Mouse (Mus musculus) neural tube, embryonic 13.5 days (tissue): ENCODE measurements around the gene Mgarp. TPM values are rescaled to one million over a fixed set of nuclear protein-coding genes. Genes with fewer than 3 reads are reported as not detected.

Source experiments
- ATAC-seq: fragments of 200-750 bp; cut with Nextera tagmentation; 2 replicates; pipeline ENCODE4 v1.8.0; 2017; ENCODE audit warnings: low read depth, mild to moderate bottlenecking, moderate TSS enrichment, moderate library complexity
- H3K27ac ChIP-seq: fragments of 300-500 bp; sonication (generic); replicated peaks from 2 replicates; pipeline ENCODE4 v1.5.1; 2015; ENCODE audit warnings: moderate library complexity, mild to moderate bottlenecking, inconsistent platforms
- H3K27me3 ChIP-seq: fragments of 300-500 bp; sonication (generic); 2 replicates; pipeline ENCODE4 v1.6.1; 2015; ENCODE audit warnings: mild to moderate bottlenecking, inconsistent platforms
- H3K36me3 ChIP-seq: fragments of 300-500 bp; sonication (generic); 2 replicates; pipeline ENCODE4 v1.6.1; 2015; ENCODE audit warnings: mild to moderate bottlenecking, inconsistent platforms
- H3K4me1 ChIP-seq: fragments of 300-500 bp; sonication (generic); replicated peaks from 2 replicates; pipeline ENCODE4 v1.6.1; 2015; ENCODE audit warnings: inconsistent platforms
- H3K4me2 ChIP-seq: fragments of 300-500 bp; sonication (generic); 2 replicates; pipeline ENCODE4 v1.6.1; 2015; ENCODE audit warnings: inconsistent platforms, mild to moderate bottlenecking, moderate library complexity
- H3K4me3 ChIP-seq: fragments of 300-500 bp; sonication (generic); 2 replicates; pipeline ENCODE4 v1.5.1; 2015; ENCODE audit warnings: mild to moderate bottlenecking, inconsistent platforms
- H3K9ac ChIP-seq: fragments of 300-500 bp; sonication (generic); 2 replicates; pipeline ENCODE4 v1.6.1; 2015; ENCODE audit warnings: moderate library complexity, mild to moderate bottlenecking, inconsistent platforms
- H3K9me3 ChIP-seq: fragments of 300-500 bp; sonication (generic); 2 replicates; pipeline ENCODE4 v1.6.1; 2016; ENCODE audit warnings: inconsistent platforms
- WGBS: fragments of 180-500 bp; shearing (Covaris S2); methylation state at CpG from one replicate; pipeline ENCODE4 v1.1.7; 2015; 5-methylcytosine and 5-hydroxymethylcytosine counted together
- polyA plus RNA-seq: library from polyadenylated mRNA; unstranded; fragments of >200 nt; fragmentation: Nextera tagmentation; extraction: Ambion mirVana; gene quantifications from 2 replicates; pipeline ENCODE4 v1.2.1, GENCODE M21; 2015

Mgarp gene
- polyA plus RNA-seq, 1 experiment from 2014 or later, result 0.28 TPM

DNA sequence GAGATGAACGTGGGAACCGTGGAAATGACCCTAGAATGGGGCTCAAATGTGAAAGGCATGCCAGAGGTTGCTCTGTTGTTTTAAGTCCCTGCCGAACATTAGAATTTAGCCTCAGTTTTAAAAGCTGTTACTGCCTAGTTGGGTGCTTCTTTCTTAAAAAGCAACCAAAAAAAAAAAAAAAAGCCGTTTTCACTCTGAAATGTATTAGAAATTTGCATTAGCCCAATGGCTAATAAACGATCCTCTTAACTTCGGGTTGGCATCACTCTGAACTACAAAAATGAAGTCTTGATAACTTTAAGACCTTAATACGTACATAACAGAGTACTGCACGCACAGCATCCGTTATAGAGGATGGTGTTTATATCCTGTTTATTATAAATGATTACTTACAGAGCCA lies 54.4 kb downstream of the Mgarp start:
- Histone ChIP-seq H3K4me2 (peak overlapping the region; percentile 80), H3K27me3 (no peaks in the 10 kb centered on the region), H3K4me1 (peaks cover 14% of the 10 kb centered on the region), H3K4me3 (peak overlapping the region; percentile 87), H3K9me3 (no peaks in the 10 kb centered on the region), H3K27ac (peak overlapping the region; percentile 100), H3K36me3 (no peaks in the 10 kb centered on the region), H3K9ac (peak overlapping the region; percentile 89)
- ATAC-seq, result no peak
- 8% methylated on average over 9 of the region's 9 CpGs for WGBS

DNA sequence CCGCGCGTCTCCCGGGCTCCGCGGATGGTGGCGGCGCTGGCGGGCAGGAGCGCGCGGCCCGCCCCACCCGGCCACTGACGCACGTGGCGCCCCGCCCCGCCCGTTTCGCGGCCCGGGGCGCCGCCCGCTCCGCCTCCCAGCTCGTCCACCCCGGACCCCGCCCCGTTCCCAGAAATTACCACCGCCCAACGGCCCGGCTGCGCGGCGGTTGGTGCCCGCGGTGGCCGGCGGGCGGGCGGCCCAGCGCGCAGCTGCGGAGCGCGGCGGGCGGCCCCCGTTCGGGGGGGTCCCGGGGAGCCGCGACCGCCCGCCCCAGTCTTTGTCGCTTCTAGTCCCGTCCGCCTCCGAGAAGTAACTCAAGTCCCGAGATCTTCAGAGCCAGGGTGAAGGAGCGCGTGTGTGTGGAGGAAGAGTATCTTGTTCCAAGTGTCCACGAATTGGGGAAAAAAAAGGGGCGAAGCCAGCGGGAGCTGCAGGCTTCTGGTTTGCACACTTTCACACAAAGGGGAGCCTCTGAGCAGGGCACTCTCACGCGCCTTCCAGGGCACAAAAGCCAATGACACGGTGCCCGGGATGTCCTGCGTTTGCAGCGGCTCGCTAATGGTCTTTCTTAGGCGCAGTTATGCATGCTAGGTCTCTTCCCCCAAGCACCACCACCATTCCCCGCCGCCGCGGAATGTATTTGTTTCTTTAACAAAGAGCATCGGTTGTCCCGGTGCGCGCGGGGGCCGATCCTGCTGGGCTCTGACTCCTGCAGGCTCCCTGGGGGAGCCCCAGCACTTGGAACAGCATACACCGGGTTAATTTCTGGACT lies 55.1 kb downstream of the Mgarp start:
- H3K4me1 ChIP-seq, result peaks cover 14% of the 10 kb centered on the region
- under 1% methylated on average over 72 of the region's 86 CpGs for WGBS

DNA sequence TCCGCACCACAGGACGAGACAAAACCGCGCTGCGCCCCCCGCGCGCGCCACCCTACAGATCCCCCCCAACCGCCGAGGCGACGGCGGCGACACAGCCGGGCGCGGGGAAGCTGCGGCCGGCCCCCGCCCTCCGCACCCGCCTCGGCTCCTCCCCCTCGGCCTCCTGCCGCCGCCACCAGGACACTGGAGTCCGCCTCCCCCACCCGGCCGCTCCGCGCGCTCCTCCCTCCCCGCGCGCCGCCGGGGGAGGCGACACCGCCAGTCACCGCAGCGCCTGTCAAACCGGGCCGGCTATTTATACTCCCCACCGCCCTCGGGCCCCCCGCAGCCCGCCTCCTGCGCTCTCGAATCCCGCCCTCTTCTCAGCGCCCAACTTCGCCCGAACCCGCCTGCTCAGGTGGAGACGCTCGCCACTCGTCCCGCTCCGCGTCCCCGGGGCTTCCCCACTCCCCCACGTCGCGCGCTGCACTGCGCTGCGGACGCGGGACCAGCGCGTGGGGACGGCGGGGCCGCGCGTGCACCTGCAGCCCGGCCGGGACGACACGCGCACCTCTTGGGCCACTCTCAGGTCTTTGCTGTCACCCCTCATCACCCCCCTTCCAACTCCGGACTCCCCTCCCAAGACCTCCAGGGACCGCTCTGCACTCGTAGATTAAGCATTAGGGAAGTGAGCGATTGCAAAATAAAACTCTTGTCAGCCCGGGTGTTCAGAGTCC lies 55.8 kb downstream of the Mgarp start, which contains the start of gene Elf2:
Elf2 (minus strand) TSS at position 112 of the 716 bp plus-strand sequence.
- Histone ChIP-seq H3K36me3 (no peaks in the 10 kb centered on the region), H3K4me1 (peaks cover 14% of the 10 kb centered on the region), H3K9ac (peak within 1 kb of the TSS; percentile 89), H3K27ac (peak within 1 kb of the TSS; percentile 100), H3K4me2 (peak within 1 kb of the TSS; percentile 80), H3K9me3 (no peaks in the 10 kb centered on the region), H3K27me3 (no peaks in the 10 kb centered on the region), H3K4me3 (peak within 1 kb of the TSS; percentile 87)
- 2% methylated on average over 71 of the region's 87 CpGs for WGBS
- peak; percentile 80 for ATAC-seq

More for the DNA sequence above, 55.1 kb downstream of the Mgarp start:
- peak; percentile 83 for ATAC-seq
- Histone ChIP-seq H3K36me3 (no peaks in the 10 kb centered on the region), H3K4me2 (peak overlapping the region; percentile 80), H3K9me3 (no peaks in the 10 kb centered on the region), H3K27me3 (no peaks in the 10 kb centered on the region), H3K4me3 (peak overlapping the region; percentile 87), H3K9ac (peak overlapping the region; percentile 89), H3K27ac (peak overlapping the region; percentile 100)

DNA sequence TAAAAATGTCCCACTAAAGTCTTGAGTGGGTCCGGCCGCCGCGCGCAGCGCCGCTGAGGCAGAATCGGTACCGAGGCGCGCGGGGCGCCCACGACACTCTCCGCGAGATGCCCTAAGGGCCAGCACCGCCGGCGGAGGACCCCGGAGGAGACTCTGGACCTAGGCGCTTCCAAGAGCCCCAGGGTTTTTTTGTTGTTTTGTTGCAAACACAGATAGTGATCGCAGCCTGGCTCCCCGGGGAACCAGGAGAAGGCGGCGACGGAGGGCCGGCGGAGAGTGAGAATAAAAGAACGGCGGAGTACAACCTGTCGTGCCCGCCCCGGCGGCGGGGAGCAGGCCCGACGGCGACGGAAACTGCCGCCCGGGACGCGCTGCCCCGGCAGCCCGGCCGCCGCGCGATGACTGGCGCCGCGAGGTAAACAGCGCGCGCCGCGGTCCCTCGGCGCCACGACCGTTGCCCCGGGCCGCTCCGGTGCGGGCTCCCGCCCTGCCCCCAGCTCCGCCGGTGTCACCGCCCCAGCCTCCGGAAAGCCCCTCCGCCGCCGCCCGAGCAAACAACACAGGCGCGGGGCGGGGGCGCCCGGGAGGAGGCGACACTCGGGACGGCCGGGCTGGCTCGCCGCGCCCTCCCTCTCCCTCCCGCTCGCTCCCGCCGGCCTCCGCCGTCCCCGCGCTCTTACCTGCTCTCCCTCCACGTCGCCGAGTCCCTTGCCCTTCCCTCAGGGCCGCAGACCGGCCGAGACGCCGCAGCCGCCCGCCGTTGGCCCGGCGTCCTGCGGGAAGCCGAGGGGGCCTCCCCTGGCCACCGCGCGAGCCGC lies 56.6 kb downstream of the Mgarp start:
- Histone ChIP-seq H3K36me3 (no peaks in the 10 kb centered on the region), H3K4me3 (peak overlapping the region; percentile 87), H3K9me3 (no peaks in the 10 kb centered on the region), H3K4me2 (peak overlapping the region; percentile 80), H3K27ac (peak overlapping the region; percentile 100), H3K27me3 (no peaks in the 10 kb centered on the region), H3K4me1 (peaks cover 19% of the 10 kb centered on the region), H3K9ac (peak overlapping the region; percentile 89)
- ATAC-seq, result peak; percentile 54; the same call in 1 of the 2 replicates
- 0% methylated on average over 74 of the region's 113 CpGs for WGBS

DNA sequence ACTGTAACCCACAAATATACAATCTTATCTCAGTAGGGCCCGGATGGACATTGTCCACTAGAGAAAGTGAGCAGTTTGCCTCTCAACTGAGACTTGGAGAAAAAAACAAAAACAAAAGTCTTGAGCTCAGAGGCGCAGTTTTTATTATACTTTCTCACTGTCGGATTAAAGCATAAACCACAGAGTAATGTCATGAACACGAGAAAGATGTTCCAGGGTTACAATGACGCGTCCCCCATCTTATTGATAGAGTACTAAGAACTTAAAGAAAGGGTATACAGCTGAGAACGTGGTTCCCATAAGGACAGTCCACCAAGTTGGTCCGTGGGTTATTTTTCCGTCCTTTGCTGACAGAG lies 57.2 kb downstream of the Mgarp start:
- peak overlapping the region; percentile 89 for H3K9ac ChIP-seq
- no peaks in the 10 kb centered on the region for H3K27me3 ChIP-seq
- peak overlapping the region; percentile 80 for H3K4me2 ChIP-seq
- H3K36me3 ChIP-seq, result no peaks in the 10 kb centered on the region
- H3K4me1 ChIP-seq, result peaks cover 22% of the 10 kb centered on the region
- 2% methylated on average over 9 of the region's 9 CpGs for WGBS
- H3K27ac ChIP-seq, result peak overlapping the region; percentile 100
- ATAC-seq, result no peak
- no peaks in the 10 kb centered on the region for H3K9me3 ChIP-seq
- H3K4me3 ChIP-seq, result peak overlapping the region; percentile 87

Other genes starting within 250 kb of the Mgarp start
- 21.5 and 22.8 TPM in 2 replicates for gene Noct, start 172.3 kb downstream of the Mgarp start, polyA plus RNA-seq
- gene Elf2, start 56.1 kb downstream of the Mgarp start, polyA plus RNA-seq, result 39.1 and 46.4 TPM in 2 replicates
- gene Ndufc1, start 12.2 kb upstream of the Mgarp start, polyA plus RNA-seq, result 833 and 860 TPM in 2 replicates
- gene Naa15, start 18.4 kb upstream of the Mgarp start, polyA plus RNA-seq, result 49.8 and 54.2 TPM in 2 replicates
- 22.7 and 27.2 TPM in 2 replicates for gene Rab33b, start 87.2 kb upstream of the Mgarp start, polyA plus RNA-seq
- 3.4 and 4.1 TPM in 2 replicates for gene Setd7, start 164.1 kb upstream of the Mgarp start, polyA plus RNA-seq